Mouse (Mus musculus) liver, adult (tissue): Measurements from ENCODE around the gene Bcor.
A peak's percentile ranks its signal among the peaks of the same experiment; 100 is the strongest.

Source experiments
- GATA4 ChIP-seq: IDR thresholded peaks from 2 replicates; pipeline ENCODE4 v1.6.1; 2014; ENCODE audit warnings: mild to moderate bottlenecking, low read length; ENCODE audit not compliant: insufficient replicate concordance

Bcor gene

GRCm38 (mm10) chrX:12155842-12156291, 4.3 kb downstream of the Bcor start:
- TF ChIP-seq GATA4 = no peak

- no peak for TF ChIP-seq GATA4
Observed at GRCm38 (mm10) chrX:12155068-12155840, 4.9 kb downstream of the Bcor start.

- no peak for TF ChIP-seq GATA4
Observed at GRCm38 (mm10) chrX:12153141-12154095, 6.7 kb downstream of the Bcor start.

GRCm38 (mm10) chrX:12151996-12152904, 7.9 kb downstream of the Bcor start:
- no peak for TF ChIP-seq GATA4

- TF ChIP-seq GATA4 = no peak
Observed at GRCm38 (mm10) chrX:12151269-12151995, 8.7 kb downstream of the Bcor start.

- no peak for TF ChIP-seq GATA4
Observed at GRCm38 (mm10) chrX:12150425-12150824, 9.7 kb downstream of the Bcor start.

GRCm38 (mm10) chrX:12146263-12146662, 13.9 kb downstream of the Bcor start:
- no peak for TF ChIP-seq GATA4

- TF ChIP-seq GATA4 = no peak
Observed at GRCm38 (mm10) chrX:12142832-12143231, 17.3 kb downstream of the Bcor start.

GRCm38 (mm10) chrX:12140086-12140740, 19.9 kb downstream of the Bcor start:
- TF ChIP-seq GATA4 = no peak

GRCm38 (mm10) chrX:12138266-12138665, 21.9 kb downstream of the Bcor start:
- no peak for TF ChIP-seq GATA4

- TF ChIP-seq GATA4 = no peak
Observed at GRCm38 (mm10) chrX:12137121-12137521, 23.0 kb downstream of the Bcor start.

GRCm38 (mm10) chrX:12136261-12137101, 23.7 kb downstream of the Bcor start:
- peak; percentile 75; the same call in 1 of the 2 replicates for TF ChIP-seq GATA4
